Mouse (Mus musculus) MEL (cell line): ENCODE measurements around the gene Slc22a5.

Experiments used
- CHD2 ChIP-seq: IDR thresholded peaks from 2 replicates; pipeline ENCODE4 v1.6.1; 2011; ENCODE audit warnings: low read length, improper control_type of control experiment
- RCOR1 ChIP-seq: IDR thresholded peaks from 2 replicates; pipeline ENCODE4 v1.6.1; 2012; ENCODE audit warnings: low read depth, mild to moderate bottlenecking, inconsistent platforms, low read length, improper control_type of control experiment

- TF ChIP-seq CHD2 (no peak), RCOR1 (no peak)
Measured at GRCm38 (mm10) chr11:53849588-53850320, 41.7 kb downstream of the Slc22a5 start.
